Mouse (Mus musculus) MN1 (cell line): ENCODE measurements at regions not wholly inside any gene's neighbourhood (a gene's known extent, or its start where the extent isn't known, plus 50 kb on each side); places are given as distances from the start of the nearest gene placed in this dataset.

Experiments used
- DNase-seq: peaks from one replicate; pipeline ENCODE4 v3.0.0-alpha.2; 2016; ENCODE audit warnings: low spot score

DNA sequence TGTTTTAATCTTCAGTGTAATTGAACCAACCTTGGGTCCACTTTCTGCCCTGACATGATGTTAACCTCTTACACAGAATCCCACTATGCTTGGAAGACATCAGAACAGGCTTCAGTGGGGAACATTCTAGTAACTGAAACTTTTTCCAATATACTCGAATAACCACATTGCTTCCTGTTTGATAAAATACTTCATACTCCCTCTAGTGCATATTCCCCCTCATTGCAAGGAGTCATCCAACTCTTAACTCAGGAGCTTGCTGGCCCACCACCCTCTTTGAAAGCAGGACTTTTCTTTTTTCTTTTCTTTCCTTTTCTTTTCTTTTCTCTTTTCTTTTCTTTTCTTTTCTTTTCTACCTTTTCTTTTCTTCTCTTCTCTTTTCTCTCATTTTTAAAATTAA, 123.6 kb upstream of the Sptlc3 start:
- DNase-seq = no peak

DNA sequence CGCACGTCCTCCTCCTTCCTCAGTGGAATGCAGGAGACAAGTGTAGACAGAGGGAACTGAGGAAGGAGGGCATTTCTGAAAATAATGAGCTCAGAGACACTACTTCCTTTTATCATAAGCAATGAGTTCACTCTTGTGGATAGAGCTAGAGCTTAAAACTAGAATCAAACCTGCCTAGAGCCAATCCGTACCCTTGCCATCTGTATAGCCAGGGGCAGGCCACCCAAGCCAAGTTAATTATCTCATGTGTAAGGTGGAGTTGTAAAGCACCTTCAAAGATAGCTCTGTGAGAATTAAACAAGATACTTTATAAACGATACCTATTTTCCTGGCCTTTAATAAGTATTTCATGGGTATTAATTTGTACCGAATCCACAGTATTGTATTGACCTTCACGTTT, 113.4 kb upstream of the Sptlc3 start:
- no peak for DNase-seq

DNA sequence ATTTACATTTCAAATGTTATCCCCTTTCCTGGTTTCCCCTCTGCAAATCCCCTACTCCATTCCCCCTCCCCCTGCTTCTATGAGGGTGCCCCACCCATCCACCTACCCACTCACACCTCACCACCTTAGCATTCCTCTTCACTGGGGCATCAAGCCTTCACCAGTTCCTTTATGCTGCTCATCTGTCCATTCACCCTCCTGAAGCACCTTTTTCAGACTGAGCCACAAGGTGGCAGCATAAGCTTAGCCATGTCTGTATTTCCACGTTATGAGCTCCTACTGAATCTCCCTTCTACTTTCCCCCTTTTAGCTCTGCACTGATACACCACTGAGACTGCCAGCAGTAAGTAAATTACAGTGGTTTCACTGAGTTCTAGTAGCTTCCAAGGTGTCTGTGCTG, 112.1 kb upstream of the Sptlc3 start:
- DNase-seq = peak; percentile 66

DNA sequence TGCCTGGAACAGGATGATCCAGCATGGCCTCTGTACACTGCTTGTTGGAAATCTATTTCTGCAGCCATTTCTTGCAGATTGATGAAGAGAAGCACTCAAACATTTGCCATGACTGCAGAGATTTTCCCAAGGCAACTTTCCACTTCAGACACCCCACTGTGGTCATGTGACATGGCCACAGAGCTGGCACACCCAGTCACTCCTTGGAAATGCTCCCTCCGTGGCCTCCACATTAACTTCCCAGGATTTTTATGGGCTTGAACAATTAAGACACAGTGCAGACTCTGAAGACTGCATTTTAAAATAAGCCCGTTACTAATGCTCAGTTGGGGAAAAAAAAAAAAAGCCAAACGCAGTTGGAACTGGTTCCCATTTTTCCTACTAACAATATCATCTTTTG, 80.2 kb upstream of the Sptlc3 start:
- DNase-seq = no peak

DNA sequence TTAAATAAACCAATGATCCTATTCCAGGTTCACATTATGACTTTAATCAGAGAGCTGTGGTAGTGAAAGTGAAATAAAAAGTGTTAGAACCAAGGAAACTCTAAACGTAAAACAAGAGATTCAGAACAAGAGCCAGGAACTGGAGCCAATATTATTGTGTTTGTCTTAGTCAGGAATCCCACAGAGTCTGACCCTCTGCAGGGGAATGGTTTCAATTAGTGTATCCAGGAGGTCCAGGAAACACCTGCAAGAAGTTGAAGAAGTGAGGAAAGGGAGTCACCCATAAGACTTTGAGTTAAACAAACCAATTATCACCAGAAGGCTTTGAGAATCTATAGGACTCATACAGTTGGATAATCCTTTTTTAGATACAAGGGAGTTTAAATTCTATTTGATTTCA, 76.2 kb upstream of the Sptlc3 start:
- no peak for DNase-seq

DNA sequence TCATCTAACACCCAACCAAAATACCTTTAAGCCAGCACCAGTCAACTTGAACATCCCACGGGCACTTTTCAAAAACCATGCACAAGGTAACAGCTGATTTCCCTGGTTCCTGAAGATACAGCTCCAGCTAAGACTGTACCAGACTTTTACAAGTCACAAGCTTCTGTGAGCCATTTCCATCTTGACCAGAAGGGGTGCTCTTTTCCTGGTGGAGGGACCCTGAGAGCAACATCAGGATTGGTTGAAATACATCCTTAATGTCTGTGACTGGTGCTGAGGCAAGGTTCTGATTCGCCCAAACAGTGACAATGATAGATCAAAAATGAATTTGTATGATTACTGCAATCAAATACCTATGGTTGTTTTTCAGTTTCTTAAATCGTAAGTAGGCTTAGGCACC, 71.0 kb upstream of the Sptlc3 start:
- no peak for DNase-seq

DNA sequence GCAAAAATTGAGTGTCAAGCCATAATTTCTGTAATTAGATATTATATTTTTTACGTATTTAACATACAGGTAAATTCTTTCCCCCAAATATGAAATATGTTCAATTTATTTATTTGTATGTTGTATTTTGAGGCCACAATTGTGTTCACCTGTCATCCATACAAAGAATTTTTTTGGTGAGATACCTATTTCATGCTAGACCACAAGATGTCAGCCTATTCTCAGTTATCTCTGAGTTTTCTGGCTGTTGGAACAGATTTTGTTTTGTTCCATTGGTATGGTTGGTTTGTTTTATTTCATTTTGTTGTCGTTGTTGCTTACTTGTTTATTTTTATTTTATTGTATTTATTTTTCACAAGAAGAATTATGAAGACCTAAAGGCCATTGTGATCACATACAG, 70.3 kb upstream of the Sptlc3 start:
- DNase-seq = no peak
